Mouse (Mus musculus): ENCODE measurements at regions not wholly inside any gene's neighbourhood (a gene's known extent, or its start where the extent isn't known, plus 50 kb on each side); places are given as distances from the start of the nearest gene placed in this dataset.

DNA sequence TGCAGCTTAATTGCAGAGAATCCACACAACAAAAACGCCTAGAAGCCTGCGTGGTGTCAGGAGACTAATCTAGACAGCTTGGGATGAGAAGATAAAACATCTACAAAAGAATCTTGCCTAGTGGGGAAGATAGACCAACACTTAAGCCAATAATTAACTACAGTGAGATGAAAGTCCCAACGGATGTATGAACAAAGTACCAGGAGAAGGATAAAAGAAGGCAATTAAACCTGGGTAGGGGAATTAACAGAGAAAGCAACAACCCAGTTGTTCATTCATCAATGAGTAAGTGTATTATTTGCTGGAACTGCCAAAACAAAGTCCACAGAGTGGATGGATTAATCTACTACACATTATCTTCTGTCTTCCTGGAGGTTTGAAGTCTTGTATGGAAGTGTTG is 99.8 kb downstream of the Olfm4 start:
- DNase-seq = peak; percentile 5

DNA sequence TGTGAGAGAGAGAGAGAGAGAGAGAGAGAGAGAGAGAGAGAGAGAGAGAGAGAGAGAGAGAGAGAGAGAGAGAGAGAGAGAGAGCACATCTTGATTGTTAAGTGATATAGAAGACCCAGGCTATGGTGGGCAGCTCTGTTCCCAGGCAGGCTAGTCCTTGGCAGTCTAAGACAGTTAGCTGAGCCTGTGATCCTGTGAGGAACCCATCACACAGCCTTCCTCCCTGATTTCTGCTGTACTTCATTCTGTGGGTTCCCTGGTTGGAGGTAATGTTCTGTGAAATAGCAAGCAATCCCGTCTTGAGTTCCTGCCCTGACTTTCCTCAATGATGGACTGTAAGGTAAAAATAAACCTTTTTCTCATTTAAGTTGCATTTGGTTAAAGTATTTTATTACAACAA is 113.4 kb downstream of the Olfm4 start:
- DNase-seq = no peak

DNA sequence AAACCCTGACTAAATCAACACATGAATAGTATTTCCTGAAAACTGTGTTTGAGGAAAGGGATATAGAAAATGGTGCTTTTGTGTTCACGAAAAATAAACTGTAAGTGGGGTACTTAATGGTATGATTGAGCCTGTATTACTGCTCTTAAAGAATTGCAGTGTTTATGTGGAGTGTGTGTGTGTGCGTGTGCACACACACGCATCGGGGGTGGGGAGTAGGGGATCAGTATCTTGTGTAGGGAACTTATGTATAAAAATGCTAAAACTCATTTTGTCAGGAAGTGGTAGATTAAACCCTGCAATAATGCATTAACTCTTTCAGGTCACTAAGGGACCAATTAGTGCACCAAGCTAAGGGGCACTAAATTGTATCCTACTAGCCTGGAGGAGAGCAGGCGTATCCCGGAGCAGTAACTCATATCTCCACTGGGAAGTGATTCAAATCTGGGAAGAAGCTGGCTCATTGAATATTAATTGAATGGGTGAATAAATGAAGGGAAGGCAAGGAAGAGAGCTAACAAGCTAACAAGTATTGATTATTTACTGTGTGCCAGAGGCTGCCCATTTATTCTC is 129.3 kb downstream of the Olfm4 start:
- DNase-seq = no peak

DNA sequence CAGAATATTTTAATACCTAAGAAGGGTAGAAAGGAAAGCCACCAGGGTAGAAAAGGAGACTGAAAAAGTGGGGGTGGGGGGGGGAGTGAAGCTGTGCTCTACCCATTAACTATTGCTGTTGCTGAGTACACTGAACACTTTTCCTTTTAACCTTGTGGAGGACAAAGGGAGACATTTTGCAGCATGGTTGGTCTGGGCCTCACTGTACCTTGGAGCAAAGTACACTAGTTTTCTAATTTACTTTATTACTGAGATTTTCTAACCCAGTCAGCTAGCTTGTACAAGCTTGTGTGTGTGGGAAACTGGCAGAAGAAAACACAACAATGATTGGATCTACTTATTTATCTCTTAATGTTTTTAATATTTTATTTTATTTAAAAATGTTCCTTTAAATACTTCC is 130.4 kb downstream of the Olfm4 start:
- DNase-seq = no peak

DNA sequence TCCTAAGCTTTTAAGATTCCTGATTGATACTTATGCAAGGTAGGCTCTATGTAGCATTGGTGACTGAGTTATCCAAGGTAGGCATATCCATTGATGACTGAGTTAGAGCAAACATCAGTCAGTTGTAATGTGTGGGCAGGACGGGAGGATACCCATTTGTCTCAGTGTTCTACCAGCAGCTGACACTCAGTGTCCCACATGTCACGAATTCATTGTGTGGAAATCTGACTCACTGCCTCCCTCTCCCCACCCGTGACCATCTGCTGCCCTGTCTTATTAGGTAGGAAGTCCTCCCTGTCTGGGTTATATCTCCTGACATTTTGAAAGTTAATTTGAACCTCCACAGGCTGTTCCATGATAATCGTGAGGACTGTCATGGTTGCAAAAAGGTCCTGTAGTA is 141.3 kb downstream of the Olfm4 start:
- DNase-seq = no peak

DNA sequence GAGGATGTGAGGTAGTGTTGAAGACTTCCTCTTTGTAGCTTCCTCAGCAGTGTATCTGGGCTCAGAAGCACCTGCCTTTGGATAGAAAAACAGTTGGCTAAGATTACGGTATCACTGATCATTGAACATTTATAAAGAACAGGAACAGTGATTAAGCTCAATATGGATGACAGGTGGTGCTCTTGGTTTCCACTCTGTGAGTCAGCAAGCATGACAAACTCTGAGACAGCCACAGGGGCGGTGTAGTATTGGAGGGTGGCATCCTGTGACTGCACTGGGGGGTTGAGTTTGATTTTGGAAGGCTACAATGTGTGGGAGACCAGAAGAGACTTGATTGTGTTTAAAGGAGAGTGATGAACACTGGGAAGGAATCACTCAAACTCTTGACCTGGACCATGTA is 144.3 kb downstream of the Olfm4 start:
- DNase-seq = no peak

DNA sequence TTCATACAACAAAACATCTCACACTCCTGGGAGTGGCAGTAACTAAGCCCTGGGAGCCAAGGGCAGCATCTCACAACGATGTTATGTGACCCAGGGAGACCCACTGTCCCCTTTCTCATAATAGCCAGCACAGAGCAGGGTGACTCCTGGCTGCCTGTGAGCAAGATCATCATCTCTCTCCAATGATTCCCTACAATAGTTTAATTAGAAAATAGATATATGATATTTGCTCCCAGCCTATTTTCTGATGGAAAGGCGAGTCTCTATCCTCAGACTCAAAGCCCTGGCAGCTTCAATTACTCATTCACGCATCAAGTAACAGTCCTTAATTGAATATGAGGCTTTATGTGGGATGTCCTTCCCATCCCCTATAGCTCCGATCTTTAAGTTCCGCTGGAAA is 153.7 kb downstream of the Olfm4 start:
- DNase-seq = no peak

DNA sequence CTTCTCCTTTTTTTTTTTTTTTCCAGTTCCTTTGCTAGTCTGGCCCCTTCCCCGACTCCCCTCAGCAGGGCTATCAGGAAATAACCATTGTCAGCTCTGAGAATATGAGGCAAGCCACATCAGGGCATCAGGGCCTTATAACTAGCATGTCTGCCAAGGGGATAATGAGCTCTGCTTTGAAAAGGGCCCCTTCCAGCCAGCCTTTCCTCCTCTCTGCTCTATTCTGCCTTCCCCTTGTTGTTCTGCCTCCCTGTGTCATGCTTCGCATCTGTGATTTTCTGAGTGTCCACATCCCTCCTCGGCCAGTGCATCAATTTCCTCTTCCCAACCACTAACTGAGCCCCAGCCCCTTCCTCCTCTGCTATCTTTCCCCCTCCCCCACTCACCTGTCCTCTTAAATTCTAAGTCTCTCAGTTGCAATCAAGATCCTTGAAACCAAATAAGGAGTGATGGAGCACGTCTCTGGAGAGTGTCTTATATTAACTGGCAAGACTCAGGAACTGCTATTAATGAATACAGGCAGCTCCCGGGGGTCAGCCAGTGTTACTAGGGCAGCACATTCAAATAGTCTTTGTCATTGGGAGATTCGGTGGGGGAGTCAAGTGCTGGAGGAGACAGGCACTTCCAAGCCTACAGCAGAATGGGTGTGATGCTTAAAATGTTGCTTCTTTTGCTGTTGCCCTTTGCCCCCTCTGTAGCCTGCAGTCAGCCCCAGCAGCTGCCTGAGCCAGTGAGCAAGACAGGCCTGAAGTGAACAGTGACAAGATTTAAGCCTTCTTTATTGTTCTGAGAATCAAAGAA is 155.3 kb downstream of the Olfm4 start:
- DNase-seq = no peak

DNA sequence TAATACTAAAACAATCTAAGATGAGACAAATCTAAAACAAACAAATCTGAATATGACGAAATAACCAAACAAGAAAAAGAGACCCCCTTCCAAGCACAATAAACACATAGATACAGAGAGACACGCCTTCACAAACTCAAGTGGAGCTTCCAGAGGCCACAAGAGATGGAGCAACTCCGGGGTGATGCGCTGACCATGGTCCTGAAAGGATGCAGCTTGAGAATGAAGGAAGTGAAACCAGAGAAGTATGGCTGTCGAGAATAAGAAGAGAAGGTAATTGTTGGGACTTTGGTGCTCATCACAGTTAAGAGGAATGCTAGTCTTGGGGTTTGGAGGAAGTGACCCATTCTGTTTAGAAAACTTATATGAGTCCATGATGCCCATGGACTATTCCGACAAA is 173.1 kb downstream of the Olfm4 start:
- DNase-seq = peak; percentile 51

DNA sequence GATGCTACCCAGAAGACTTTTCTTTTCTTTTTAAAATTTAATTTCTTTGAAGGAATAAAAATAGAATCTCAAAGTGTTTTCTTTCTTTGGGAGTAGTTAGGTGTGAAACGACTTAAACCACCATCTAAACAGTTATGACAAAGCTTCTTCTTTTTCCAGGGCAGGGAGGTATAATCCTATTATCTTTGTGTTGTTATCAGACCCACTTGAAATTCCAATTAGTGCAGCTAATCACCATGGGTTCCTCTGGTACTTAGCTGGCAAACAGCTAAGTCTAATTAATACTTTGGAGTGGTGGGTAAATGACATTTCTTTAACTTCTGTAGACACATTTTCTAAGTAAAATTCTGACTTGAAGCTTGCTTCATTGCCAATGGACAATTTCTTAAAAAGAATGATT is 185.3 kb downstream of the Olfm4 start:
- no peak for DNase-seq

DNA sequence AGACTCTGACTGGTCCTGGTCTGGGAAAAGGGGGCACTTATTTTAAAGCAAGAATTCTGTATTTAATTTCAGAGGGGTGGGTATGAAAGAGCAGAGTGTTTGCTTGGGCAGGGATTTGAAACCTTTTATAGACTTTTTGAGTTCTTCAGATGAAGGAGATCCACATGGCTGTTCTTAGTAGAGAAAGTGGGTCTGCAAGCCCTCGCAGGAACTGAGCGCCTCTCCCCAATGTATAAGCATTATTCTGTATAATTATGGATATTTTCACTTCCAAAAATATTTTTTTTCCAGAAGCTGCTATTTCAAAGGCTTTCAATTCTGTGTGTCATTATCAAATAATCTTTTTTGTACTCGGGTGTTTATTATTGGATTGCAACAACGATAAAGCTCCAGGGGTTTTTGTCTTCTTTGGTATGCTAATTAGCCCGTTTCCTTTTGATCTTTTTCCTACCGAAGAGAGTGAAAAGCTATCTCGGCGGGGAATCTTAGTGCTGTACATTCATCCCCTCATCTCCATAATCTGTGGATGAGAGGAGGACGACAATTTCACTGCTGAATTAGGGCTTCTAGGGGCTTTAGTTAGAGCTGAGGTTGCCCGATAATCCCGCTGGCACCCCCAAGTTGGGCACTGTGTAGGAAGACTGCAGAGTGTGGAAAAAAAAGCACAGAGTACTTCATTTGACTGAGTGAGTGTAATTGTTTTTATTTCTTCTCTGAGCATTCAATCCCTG is 186.7 kb downstream of the Olfm4 start:
- DNase-seq = no peak

DNA sequence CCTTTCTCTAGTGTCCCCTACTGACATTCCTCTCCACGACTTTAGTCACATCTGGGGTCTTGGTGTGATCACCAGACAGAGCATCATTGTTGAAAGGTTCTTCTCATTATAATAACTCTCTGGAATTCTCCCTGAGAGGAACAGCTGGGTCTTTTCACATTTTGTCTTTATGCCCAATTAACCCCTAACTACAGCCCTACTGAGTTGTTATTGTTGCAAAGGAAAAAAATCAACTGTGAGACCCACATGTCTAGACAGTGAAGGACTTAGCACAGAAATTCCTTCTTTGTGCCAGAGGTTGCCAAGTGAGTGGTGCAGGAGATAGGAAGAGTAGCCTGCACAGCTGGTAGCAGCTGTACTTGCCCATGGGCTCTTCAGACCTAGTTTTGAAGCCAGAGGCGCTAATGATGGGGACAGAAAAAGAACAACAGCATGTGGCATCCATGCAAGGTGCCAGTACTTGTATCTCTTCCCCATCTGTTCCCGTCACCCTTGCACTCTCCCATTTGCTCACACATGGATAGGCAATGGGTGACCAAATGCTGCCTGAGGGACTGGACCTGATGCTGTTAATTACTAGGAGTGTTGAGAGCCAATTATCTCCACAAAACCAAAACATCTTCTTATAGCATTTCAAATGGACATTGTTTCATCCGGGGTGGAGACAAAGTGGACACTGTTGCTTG is 189.1 kb downstream of the Olfm4 start:
- DNase-seq = no peak

DNA sequence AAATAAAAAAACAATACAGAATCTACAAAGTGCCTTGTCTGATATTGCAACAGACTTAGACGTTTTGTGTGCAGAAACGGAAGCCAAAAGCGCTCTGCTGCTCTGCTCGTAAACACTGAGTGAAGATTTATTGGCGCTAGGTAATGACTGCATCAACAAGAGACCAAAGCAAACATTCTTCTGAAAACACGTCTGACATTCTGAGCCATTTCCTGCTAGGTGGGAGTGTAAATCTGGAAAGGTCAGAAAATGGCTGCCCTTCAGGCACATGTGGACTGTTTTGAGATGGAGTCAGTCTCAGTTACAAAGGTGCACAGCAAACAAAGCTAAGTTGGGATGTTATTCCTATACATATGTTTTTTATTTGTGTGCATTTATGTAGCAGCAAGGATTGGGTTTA is 192.6 kb downstream of the Olfm4 start:
- DNase-seq = no peak

DNA sequence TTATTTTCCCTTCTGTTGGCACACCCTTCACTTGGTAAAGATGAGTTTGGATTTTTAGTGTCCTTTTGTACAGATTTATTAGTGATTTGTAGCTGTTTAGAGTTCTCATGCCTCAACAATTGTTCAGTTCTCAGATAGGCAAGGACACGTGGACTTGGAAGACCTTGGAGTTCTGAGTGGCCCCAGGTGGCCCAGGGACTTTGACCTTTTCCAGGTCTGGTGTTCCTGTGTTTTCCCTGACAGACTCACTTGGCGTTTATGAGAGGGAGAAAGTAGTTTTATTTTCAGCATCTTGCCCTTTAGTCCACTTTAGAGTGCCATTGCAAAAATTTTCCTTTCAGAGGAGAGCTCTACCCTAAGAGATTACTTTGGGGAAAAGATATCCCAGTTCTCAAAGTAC is 211.2 kb downstream of the Olfm4 start:
- peak; percentile 7 for DNase-seq

DNA sequence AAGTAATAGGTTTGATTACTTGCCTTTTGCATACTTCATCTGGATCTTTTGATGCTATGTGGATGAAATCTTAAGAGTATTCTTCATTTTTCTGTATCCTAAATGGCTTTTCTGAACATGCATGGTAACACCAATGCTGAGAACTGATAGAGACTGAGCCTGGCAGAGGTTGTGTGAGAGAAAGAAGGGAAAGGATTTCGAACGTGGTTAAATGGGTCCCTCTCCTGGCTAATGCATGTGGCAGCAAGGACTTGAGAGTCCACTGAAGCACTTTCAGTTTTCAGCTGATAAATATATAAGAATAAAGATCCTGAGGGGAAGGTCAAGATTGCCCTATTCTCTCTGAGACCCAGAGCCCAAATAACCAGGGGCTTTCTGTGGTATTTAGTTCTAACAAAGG is 229.0 kb downstream of the Olfm4 start:
- DNase-seq = peak; percentile 4

DNA sequence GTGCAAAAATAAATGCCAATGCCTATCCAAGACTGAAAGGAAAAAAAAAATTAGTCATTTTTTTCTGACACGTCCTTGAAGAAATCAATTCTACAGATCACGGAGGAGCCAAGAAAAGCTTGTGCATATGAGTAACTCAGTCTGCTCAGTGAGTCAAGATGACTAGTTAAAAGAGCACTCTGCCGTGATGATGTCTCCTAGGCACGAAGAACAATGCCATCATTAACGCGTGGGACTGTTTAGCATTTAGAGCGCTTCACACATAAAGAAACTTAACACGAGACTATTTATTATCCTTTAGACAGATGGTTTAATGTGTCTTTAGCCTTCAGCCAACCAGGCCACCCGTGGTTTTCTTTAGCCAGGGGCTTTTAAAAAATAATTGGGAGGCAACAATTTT is 229.8 kb downstream of the Olfm4 start:
- no peak for DNase-seq

DNA sequence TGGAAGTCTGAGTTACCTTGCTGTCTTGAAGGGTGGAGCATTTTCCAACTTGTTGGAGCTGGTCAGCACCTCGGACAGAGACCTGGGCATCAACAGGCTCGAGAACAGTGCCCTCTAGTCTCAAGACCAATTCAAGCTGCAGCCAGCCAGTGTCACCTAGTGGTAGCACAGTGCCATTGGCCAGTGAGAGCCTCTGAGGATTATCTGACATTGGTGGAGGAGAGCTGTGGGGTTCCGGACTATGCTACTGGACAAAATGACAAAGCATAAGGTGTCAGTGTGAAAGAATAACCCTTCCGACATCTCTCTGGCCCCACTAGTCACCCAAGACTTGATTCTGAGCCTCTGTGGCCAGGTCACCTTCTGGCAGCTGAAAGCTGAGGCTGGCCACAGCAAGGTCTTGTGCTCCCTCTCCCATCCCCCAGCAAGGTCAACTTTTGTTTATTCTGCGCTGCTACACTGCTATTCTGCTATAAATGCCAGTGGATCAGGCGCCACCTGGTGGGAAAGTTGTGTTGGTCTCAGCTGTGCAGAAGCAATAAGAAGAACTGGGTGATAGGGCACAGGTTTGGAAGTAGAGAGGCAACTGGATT is 232.2 kb downstream of the Olfm4 start:
- DNase-seq = peak; percentile 84

DNA sequence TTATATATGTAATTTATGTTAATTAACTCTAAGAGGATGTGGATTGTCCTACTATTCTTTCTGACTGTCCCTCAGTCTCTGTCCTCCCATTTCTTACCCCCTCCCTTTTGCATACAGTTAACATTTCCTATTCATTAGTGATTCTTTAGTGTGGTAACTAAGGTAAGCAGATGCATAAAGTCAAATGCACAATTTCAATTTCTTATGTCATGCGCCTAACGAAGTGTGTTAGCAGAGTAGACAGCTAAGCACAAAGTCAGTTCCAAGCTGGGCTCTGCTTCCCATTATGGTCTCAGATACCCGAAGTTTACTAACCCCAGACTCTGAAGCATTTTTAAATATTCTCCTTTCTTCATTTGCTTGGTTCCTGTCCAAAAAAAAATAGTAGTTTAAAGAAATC is 248.2 kb downstream of the Olfm4 start:
- no peak for DNase-seq

DNA sequence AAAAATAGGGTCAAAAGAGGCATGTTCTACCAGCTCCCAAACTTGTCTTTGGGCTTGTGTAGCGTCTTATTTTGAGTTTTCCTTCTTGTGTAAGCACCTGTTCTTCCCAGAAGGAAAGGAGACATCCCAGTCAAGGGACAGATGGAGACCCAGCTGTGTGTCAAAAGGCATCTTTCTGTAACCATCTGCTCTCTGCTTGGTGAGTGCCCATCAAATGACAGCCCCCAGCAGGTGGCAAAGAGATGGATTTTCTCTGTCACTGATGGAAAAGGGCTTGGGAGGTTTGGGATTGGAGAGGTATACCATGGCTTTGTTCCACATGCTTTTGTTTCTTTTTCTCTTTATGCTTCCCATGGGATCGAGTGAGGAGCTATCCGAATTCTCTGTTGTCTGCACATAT is 249.1 kb downstream of the Olfm4 start:
- no peak for DNase-seq

DNA sequence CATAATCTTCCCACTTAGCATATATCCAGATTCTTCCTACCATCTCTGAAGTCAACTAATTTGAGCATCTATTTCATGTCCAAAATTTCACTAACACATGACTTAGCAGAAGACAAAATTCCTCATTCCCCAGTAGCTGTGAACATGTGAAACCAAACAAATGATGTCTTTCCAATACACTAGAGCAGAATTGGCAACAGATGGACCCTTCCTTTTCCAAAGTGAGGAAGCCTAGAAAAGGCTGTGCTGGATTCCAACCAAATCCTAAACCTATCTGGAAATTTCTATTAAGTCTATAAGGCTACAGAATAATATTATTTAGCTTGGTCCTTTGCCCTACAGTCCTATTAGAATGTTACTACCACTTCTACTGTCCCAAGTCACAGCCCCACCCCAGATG is 253.3 kb downstream of the Olfm4 start:
- DNase-seq = no peak

DNA sequence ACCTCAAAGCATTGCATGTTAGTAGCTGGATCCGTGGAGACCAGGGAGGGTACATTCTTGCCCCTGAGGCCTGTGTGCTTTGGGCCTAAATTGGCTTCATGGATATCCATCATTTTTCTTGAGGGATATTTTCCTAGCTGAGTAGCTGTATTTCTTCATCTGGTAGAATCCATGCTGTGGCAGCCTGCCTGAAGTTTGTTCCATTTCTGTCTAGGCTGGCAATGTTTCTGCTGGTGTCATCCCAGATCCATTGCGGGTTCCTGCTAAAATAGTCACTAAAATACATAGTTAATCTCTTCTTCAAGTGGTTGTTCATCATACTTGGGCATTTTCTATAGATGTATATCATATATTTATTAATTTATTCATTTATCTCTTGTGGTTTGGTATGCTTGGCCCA is 253.7 kb downstream of the Olfm4 start:
- no peak for DNase-seq

DNA sequence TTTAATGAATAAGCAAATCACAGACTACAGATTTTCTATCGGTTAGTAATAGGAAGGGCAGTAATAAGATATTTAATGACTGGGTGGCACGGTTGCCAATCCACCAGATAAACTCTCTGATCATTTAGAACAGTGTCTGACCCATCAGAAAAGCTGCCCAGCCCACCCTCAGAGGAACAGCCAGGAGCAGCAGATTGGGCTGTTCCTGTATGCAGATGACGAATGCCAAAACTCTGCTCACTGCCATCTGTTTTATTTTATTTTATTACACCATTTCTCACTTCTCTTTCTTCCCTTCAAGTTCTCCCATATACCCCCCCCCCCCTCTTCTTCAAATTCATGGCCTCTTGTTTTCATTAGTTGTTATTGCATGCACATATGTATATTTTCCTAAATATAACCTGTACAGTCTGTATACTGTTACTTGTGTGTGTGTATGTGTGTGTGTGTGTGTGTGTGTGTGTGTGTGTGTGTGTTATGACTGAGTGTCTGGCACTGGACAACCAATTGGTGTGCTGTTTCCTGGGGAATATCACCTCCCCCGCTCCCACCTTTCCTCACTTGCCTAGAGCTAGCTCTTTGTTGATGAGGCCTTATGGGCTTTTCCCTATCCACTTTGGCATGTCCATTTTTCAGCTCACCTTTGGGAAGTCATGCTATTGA is 260.9 kb downstream of the Olfm4 start:
- DNase-seq = no peak

DNA sequence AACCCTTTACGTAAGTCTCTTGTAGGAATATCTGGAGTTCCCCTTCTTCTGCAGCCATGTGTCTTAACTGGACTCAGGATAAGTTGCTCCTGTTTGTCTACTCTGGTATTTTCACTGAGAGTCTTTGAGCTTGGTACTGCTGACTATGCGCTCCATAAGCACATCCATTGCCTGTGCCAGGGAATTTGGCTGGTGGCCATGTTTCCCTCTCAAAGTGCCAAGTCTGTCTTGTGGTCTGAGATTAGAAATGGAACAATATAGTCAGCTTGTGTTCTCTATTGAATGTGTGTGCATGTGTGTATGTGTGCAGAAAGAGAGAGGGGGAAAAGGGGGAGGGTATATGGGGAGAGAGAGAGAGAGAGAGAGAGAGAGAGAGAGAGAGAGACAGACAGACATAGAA is 263.7 kb downstream of the Olfm4 start:
- no peak for DNase-seq
